Mouse (Mus musculus) small intestine, adult 10 weeks (tissue): ENCODE measurements around the gene Adamts6. TPM values are rescaled to one million over a fixed set of nuclear protein-coding genes. Genes with fewer than 3 reads are reported as not detected.

Experiments used
- polyA plus RNA-seq: library from polyadenylated mRNA; stranded (reverse); fragments of 350-450 nt; fragmentation: Illumina TruSeq; extraction: RNeasy Lipid Tissue Mini Kit (QIAGEN cat#74804); gene quantifications from one replicate; pipeline ENCODE4 v1.2.3, GENCODE M21; 2014; ENCODE audit warnings: low replicate concordance

The Adamts6 gene
- polyA plus RNA-seq, result 2.0 TPM

GRCm38 (mm10) chr13:104287366-104288225, at the start of gene Adamts6:
TSS of gene Adamts6 (plus strand) at chr13:104287835.

Other genes with a start within 250 kb of the Adamts6 start
- 41.4 TPM for gene Nln, start 178.2 kb upstream of the Adamts6 start, polyA plus RNA-seq
- 2.0 TPM for gene Sgtb, start 178.1 kb upstream of the Adamts6 start, polyA plus RNA-seq
- gene Trappc13, start 109.4 kb upstream of the Adamts6 start, polyA plus RNA-seq, result 81.2 TPM
- 23.8 TPM for gene Trim23, start 109.0 kb upstream of the Adamts6 start, polyA plus RNA-seq
- 68.0 TPM for gene Cenpk, start 59.2 kb upstream of the Adamts6 start, polyA plus RNA-seq
- gene Ppwd1, start 59.0 kb upstream of the Adamts6 start, polyA plus RNA-seq, result 27.1 TPM